Mouse (Mus musculus) heart, embryonic 13.5 days (tissue): Measurements from ENCODE around the gene Scn3b. TPM values are rescaled to one million over a fixed set of nuclear protein-coding genes. Genes with fewer than 3 reads are reported as not detected.

Source experiments
- ATAC-seq: fragments of 200-750 bp; cut with Nextera tagmentation; 2 replicates; pipeline ENCODE4 v1.8.0; 2017; ENCODE audit warnings: moderate TSS enrichment; ENCODE audit not compliant: insufficient number of reproducible peaks, low FRiP score, low TSS enrichment; ENCODE audit errors: extremely low read depth
- H3K27ac ChIP-seq: fragments of 300-500 bp; sonication (generic); replicated peaks from 2 replicates; pipeline ENCODE4 v1.5.1; 2015; ENCODE audit warnings: moderate library complexity, mild to moderate bottlenecking, inconsistent platforms
- H3K27me3 ChIP-seq: fragments of 300-500 bp; sonication (generic); replicated peaks from 2 replicates; pipeline ENCODE4 v1.6.1; 2015; ENCODE audit warnings: mild to moderate bottlenecking, inconsistent platforms
- H3K36me3 ChIP-seq: fragments of 300-500 bp; sonication (generic); 2 replicates; pipeline ENCODE4 v1.6.1; 2015; ENCODE audit warnings: mild to moderate bottlenecking, inconsistent platforms
- H3K4me1 ChIP-seq: fragments of 300-500 bp; sonication (generic); 2 replicates; pipeline ENCODE4 v1.6.1; 2015; ENCODE audit warnings: inconsistent platforms
- H3K4me2 ChIP-seq: fragments of 300-500 bp; sonication (generic); 2 replicates; pipeline ENCODE4 v1.6.1; 2015; ENCODE audit warnings: inconsistent platforms, mild to moderate bottlenecking, moderate library complexity
- H3K4me3 ChIP-seq: fragments of 300-500 bp; sonication (generic); 2 replicates; pipeline ENCODE4 v1.5.1; 2015; ENCODE audit warnings: moderate library complexity, mild to moderate bottlenecking, inconsistent platforms
- H3K9ac ChIP-seq: fragments of 300-500 bp; sonication (generic); 2 replicates; pipeline ENCODE4 v1.6.1; 2015; ENCODE audit warnings: inconsistent platforms, mild to moderate bottlenecking, moderate library complexity
- H3K9me3 ChIP-seq: fragments of 300-500 bp; sonication (generic); 2 replicates; pipeline ENCODE4 v1.6.1; 2016; ENCODE audit warnings: inconsistent platforms
- WGBS: fragments of 180-500 bp; shearing (Covaris S2); methylation state at CpG from one replicate; pipeline ENCODE4 v1.1.7; 2015; ENCODE audit warnings: mixed read lengths; 5-methylcytosine and 5-hydroxymethylcytosine counted together
- polyA plus RNA-seq: library from polyadenylated mRNA; unstranded; fragments of >200 nt; fragmentation: Nextera tagmentation; extraction: Ambion mirVana; gene quantifications from 2 replicates; pipeline ENCODE4 v1.2.1, GENCODE M21; 2015

Scn3b gene
- polyA plus RNA-seq, 1 experiment from 2014 or later, result 1.3 TPM

- no peak for ATAC-seq
- no peaks in the 10 kb centered on the region for H3K9me3 ChIP-seq
Measured at GRCm38 (mm10) chr9:40241223-40241801, 27.7 kb upstream of the Scn3b start.

GRCm38 (mm10) chr9:40241951-40242888 lies 26.8 kb upstream of the Scn3b start:
- H3K4me2 ChIP-seq, result peak overlapping the region; percentile 83
- H3K36me3 ChIP-seq, result no peaks in the 10 kb centered on the region
- no peaks in the 10 kb centered on the region for H3K9me3 ChIP-seq
- no peak for ATAC-seq
- peaks cover 41% of the 10 kb centered on the region for H3K4me1 ChIP-seq
- H3K27ac ChIP-seq, result peak overlapping the region; percentile 2; the same call in 1 of the 2 replicates
- peak overlapping the region; percentile 80 for H3K9ac ChIP-seq
- WGBS, result 48% methylated on average over 13 of the region's 13 CpGs
- H3K27me3 ChIP-seq, result peaks cover 18% of the 10 kb centered on the region
- peak overlapping the region; percentile 58 for H3K4me3 ChIP-seq

More at GRCm38 (mm10) chr9:40241223-40241801, 27.7 kb upstream of the Scn3b start:
- peak overlapping the region; percentile 58 for H3K4me3 ChIP-seq
- peaks cover 32% of the 10 kb centered on the region for H3K4me1 ChIP-seq
- WGBS, result 2% methylated on average over 15 of the region's 15 CpGs
- 0 out of 2 replicates have a peak overlapping the region, but pooled peaks have one; percentile 15 for H3K27ac ChIP-seq
- H3K27me3 ChIP-seq, result peaks cover 18% of the 10 kb centered on the region
- peak overlapping the region; percentile 80 for H3K9ac ChIP-seq
- H3K36me3 ChIP-seq, result no peaks in the 10 kb centered on the region
- H3K4me2 ChIP-seq, result peak overlapping the region; percentile 83

GRCm38 (mm10) chr9:40245466-40245865 lies 23.6 kb upstream of the Scn3b start:
- H3K27me3 ChIP-seq, result peaks cover 8% of the 10 kb centered on the region
- H3K9ac ChIP-seq, result 0 out of 2 replicates have a peak overlapping the region, but pooled peaks have one; percentile 28
- peak overlapping the region; percentile 81 for H3K27ac ChIP-seq
- peaks cover 47% of the 10 kb centered on the region for H3K4me1 ChIP-seq
- 35% methylated on average over 9 of the region's 9 CpGs for WGBS
- ATAC-seq, result no peak
- peak overlapping the region; percentile 47 for H3K4me2 ChIP-seq
- no peak overlapping the region for H3K4me3 ChIP-seq
- H3K9me3 ChIP-seq, result peaks cover 6% of the 10 kb centered on the region
- H3K36me3 ChIP-seq, result no peaks in the 10 kb centered on the region

- Histone ChIP-seq H3K27me3 (peaks cover 1% of the 10 kb centered on the region), H3K4me2 (0 out of 2 replicates have a peak overlapping the region, but pooled peaks have one; percentile 47), H3K4me1 (peaks cover 42% of the 10 kb centered on the region), H3K36me3 (no peaks in the 10 kb centered on the region), H3K27ac (peak overlapping the region; percentile 81), H3K9me3 (peaks cover 6% of the 10 kb centered on the region), H3K4me3 (no peak overlapping the region), H3K9ac (no peak overlapping the region)
- ATAC-seq, result no peak
- WGBS, result 73% methylated on average over 7 of the region's 7 CpGs
Measured at GRCm38 (mm10) chr9:40245974-40246665, 22.9 kb upstream of the Scn3b start.

- ATAC-seq, result no peak
- peaks cover 6% of the 10 kb centered on the region for H3K9me3 ChIP-seq
- H3K4me1 ChIP-seq, result peaks cover 37% of the 10 kb centered on the region
- 43% methylated on average over 6 of the region's 6 CpGs for WGBS
- no peak overlapping the region for H3K9ac ChIP-seq
- no peak overlapping the region for H3K4me2 ChIP-seq
- no peak overlapping the region for H3K4me3 ChIP-seq
- H3K27me3 ChIP-seq, result no peaks in the 10 kb centered on the region
- peak overlapping the region; percentile 2; the same call in 1 of the 2 replicates for H3K27ac ChIP-seq
- H3K36me3 ChIP-seq, result no peaks in the 10 kb centered on the region
Measured at GRCm38 (mm10) chr9:40246702-40247101, 22.3 kb upstream of the Scn3b start.

GRCm38 (mm10) chr9:40249106-40249505 lies 19.9 kb upstream of the Scn3b start:
- WGBS, result 18% methylated on average over 1 of the region's 1 CpGs

GRCm38 (mm10) chr9:40252459-40252858 lies 16.6 kb upstream of the Scn3b start:
- 41% methylated on average over 3 of the region's 3 CpGs for WGBS
- H3K4me3 ChIP-seq, result no peak overlapping the region
- H3K27ac ChIP-seq, result no peak overlapping the region
- H3K4me1 ChIP-seq, result peaks cover 5% of the 10 kb centered on the region; the same call in 1 of the 2 replicates
- ATAC-seq, result no peak
- H3K36me3 ChIP-seq, result no peaks in the 10 kb centered on the region
- H3K9ac ChIP-seq, result no peak overlapping the region
- H3K9me3 ChIP-seq, result peaks cover 6% of the 10 kb centered on the region
- H3K4me2 ChIP-seq, result no peak overlapping the region
- H3K27me3 ChIP-seq, result no peaks in the 10 kb centered on the region

More at GRCm38 (mm10) chr9:40249106-40249505, 19.9 kb upstream of the Scn3b start:
- Histone ChIP-seq H3K27me3 (no peaks in the 10 kb centered on the region), H3K9ac (no peak overlapping the region), H3K4me2 (no peak overlapping the region), H3K36me3 (no peaks in the 10 kb centered on the region), H3K4me3 (no peak overlapping the region), H3K4me1 (peaks cover 28% of the 10 kb centered on the region), H3K27ac (0 out of 2 replicates have a peak overlapping the region, but pooled peaks have one; percentile 5), H3K9me3 (peaks cover 6% of the 10 kb centered on the region)
- ATAC-seq, result no peak

- H3K4me2 ChIP-seq, result no peak overlapping the region
- no peaks in the 10 kb centered on the region for H3K36me3 ChIP-seq
- no peaks in the 10 kb centered on the region for H3K9me3 ChIP-seq
- no peak overlapping the region for H3K9ac ChIP-seq
- no peak overlapping the region for H3K27ac ChIP-seq
- H3K4me1 ChIP-seq, result peaks cover 9% of the 10 kb centered on the region
- H3K4me3 ChIP-seq, result no peak overlapping the region
- ATAC-seq, result no peak
- H3K27me3 ChIP-seq, result peaks cover 19% of the 10 kb centered on the region
- WGBS, result 40% methylated on average over 6 of the region's 6 CpGs
Measured at GRCm38 (mm10) chr9:40263874-40264273, 5.1 kb upstream of the Scn3b start.

- Histone ChIP-seq H3K27ac (no peak overlapping the region), H3K36me3 (no peaks in the 10 kb centered on the region), H3K4me3 (peak overlapping the region; percentile 45; the same call in 1 of the 2 replicates), H3K27me3 (peaks cover 39% of the 10 kb centered on the region), H3K9ac (no peak overlapping the region), H3K4me1 (peaks cover 17% of the 10 kb centered on the region), H3K4me2 (peak overlapping the region; percentile 73), H3K9me3 (no peaks in the 10 kb centered on the region)
- WGBS, result 19% methylated on average over 21 of the region's 21 CpGs
- no peak for ATAC-seq
Measured at GRCm38 (mm10) chr9:40268040-40268747, 823 bp upstream of the Scn3b start.

GRCm38 (mm10) chr9:40268748-40269102 lies 292 bp upstream of the Scn3b start:
- 10% methylated on average over 4 of the region's 4 CpGs for WGBS
- peaks cover 39% of the 10 kb centered on the region for H3K27me3 ChIP-seq
- H3K27ac ChIP-seq, result no peak overlapping the region
- no peak overlapping the region for H3K9ac ChIP-seq
- H3K9me3 ChIP-seq, result no peaks in the 10 kb centered on the region
- H3K36me3 ChIP-seq, result no peaks in the 10 kb centered on the region
- peak overlapping the region; percentile 45 for H3K4me3 ChIP-seq
- no peak for ATAC-seq
- peaks cover 21% of the 10 kb centered on the region for H3K4me1 ChIP-seq
- H3K4me2 ChIP-seq, result peak overlapping the region; percentile 73
